Mouse (Mus musculus): ENCODE results near the gene Ctps2.

DNA sequence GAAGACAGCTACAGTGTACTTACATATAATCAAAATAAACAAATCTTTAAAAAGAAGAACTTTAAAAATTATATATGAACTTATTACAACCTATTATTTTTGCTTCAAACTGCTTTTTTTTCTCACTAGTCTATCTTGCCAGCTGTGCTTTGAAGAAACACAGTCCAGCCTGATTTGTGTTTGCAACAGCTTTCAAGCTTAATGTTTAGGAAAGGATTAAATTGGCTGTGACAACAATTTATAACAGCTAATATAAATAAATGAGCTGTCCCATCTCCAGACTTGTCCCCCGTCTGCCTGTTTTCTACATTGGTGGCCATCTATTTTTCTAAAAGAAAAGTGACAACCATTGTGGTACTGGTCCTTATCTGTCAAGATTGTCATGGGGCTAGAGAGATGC lies 41.0 kb downstream of the Ctps2 start:
- TF ChIP-seq CTCF (IDR thresholded peaks at IDR 0.05; ENCODE audit: control insufficient read depth, insufficient read depth, low read length) = no peak
- TF ChIP-seq POLR2A (IDR thresholded peaks at IDR 0.05; ENCODE audit: borderline replicate concordance, control insufficient read depth, low read depth, low read length) = no peak
